Mouse (Mus musculus) kidney, adult 18-20 months (tissue): ENCODE results near the gene Rxrg.

ENCODE experiments used
- DNase-seq: peaks from one replicate; pipeline ENCODE4 v3.0.0; 2021

Gene Rxrg

GRCm38 (mm10) chr1:167648670-167649069 lies 50.5 kb downstream of the Rxrg start:
- no peak for DNase-seq

GRCm38 (mm10) chr1:167649122-167649633 lies 51.0 kb downstream of the Rxrg start:
- no peak for DNase-seq

- DNase-seq = no peak
Observed at GRCm38 (mm10) chr1:167652336-167652735, 54.2 kb downstream of the Rxrg start.

- DNase-seq = no peak
Observed at GRCm38 (mm10) chr1:167659065-167659464, 60.9 kb downstream of the Rxrg start.

- DNase-seq = peak; percentile 46
Observed at GRCm38 (mm10) chr1:167660521-167661101, 62.4 kb downstream of the Rxrg start.

GRCm38 (mm10) chr1:167661123-167661522 lies 62.9 kb downstream of the Rxrg start:
- DNase-seq = no peak

GRCm38 (mm10) chr1:167663136-167663535 lies 65.0 kb downstream of the Rxrg start:
- no peak for DNase-seq

GRCm38 (mm10) chr1:167669796-167670195 lies 71.6 kb downstream of the Rxrg start:
- peak; percentile 78 for DNase-seq

GRCm38 (mm10) chr1:167672433-167672987 lies 74.3 kb downstream of the Rxrg start:
- DNase-seq = no peak

- no peak for DNase-seq
Observed at GRCm38 (mm10) chr1:167679061-167679460, 80.9 kb downstream of the Rxrg start.

- no peak for DNase-seq
Observed at GRCm38 (mm10) chr1:167688001-167688346, 89.8 kb downstream of the Rxrg start.

- peak; percentile 64 for DNase-seq
Observed at GRCm38 (mm10) chr1:167688347-167689231, 90.4 kb downstream of the Rxrg start.

- DNase-seq = no peak
Observed at GRCm38 (mm10) chr1:167689232-167689261, 90.9 kb downstream of the Rxrg start, which contains the start of gene Lmx1a. Gene Lmx1a, plus strand, starts transcription at chr1:167689237.
